Mouse (Mus musculus) colon, adult 2 months (tissue): ENCODE data around the gene Wdr83os. TPM values are rescaled to one million over a fixed set of nuclear protein-coding genes. Genes with fewer than 3 reads are reported as not detected.

Source experiments
- polyA plus RNA-seq: library from polyadenylated mRNA; depleted of rRNA; stranded (reverse); fragments of >200 nt; gene quantifications from 2 replicates; pipeline ENCODE4 v1.2.3, GENCODE M21; 2012; rRNA removed

Gene Wdr83os
- 87.0 and 110 TPM in 2 replicates for polyA plus RNA-seq

DNA sequence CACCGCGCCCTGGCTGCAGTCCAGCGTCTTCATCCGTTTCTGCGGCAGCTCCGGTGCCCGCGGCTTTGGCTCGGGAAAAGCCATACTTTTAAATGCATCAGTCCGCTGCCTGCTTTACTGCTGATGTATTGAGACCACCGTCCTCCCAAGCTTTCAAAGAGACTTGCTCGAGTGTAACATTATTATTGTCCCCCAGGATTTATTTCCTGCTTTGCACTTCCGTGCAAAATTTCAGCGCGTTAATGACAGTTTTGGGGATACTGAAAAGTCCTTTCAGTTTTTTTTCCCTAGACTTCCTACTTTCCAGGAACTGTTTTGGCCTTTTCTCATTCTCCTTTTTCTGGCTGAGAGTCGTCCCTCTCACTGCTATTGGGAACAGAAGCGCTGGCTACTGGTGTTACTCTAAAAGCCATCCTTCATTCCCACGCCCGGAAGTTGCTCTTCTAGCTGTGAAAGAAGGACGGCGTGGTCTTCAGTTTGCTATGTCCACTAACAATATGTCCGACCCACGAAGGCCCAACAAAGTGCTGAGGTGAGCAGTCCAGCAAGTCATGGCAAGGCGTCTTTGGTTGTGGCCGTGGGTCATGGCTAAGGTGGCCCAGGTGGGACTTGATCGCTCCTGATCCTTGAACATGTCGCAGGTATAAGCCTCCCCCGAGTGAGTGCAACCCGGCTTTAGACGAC, at the start of gene Wdr83os:
TSS of gene Wdr83os (plus strand) at position 209 of the 684 bp plus-strand sequence.

DNA sequence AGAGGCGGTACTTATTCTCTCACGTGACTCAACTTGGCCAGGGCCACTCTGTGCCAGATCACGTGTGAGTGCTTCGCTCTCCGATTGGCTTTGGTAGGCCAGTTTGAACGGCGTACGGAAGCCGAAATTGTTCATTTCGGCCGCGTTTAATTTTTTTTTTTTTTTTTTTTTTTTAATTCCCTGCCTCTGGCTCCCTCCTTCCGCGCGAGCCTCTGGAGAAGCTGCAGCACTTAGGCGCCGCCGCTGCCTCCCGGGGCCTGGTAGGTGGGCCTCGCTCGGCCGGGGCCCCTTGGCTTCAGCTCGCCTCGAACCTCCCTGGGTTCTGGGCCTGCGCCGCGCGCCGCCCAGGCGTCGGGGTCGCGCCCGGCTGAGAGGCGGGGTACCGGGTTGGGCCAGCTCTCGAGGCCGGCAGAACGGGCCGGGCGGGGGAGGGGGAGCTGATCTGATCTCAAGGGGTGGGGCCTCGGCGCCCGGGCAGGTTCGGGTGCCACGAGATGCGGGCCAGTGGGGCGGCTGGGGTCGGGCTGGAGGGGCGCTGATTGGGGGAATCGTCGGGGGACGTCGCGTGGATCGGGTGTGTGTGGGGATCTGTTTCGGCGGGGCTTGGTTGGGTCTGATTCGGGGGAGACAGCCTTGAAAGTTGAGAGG, 43.7 kb upstream of the Wdr83os start, which contains the start of gene Tnpo2:
TSS of gene Tnpo2 (plus strand) at position 198 of the 648 bp plus-strand sequence.

DNA sequence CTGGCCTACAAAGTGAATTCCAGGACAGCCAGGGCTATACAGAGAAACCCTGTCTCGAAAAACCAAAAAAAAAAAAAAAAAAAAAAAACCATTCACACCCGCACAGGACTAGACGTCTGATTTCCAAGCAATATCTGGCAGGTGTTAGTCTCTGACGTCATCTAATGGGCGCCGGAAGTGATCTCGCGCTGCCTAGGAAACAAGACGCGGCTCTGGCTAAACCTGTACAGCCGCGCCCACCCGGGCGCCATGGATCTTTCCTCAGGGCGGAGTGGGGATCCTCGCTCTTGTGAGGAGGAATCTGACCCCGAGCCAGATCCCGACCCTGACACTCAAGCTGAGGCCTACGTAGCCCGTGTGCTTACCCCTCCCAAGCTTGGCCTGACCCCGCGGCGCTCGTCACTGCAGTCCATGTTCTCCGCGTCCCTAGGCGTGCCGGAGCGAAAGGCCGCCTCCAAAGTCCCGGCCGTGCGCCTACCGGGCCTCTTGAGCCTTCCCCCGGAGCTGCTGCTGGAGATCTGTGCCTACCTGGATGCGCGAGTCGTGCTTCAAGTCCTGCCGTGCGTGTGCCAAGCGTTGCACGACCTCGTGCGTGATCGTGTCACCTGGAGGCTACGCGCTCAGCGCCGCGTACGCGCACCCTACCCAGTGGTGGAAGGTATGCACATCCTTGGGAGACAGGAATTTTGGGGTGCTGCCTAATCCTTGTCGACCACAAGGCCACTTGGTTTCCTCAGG, 20.5 kb upstream of the Wdr83os start, which contains the start of gene Fbxw9:
TSS of gene Fbxw9 (plus strand) at position 177 of the 738 bp plus-strand sequence.

DNA sequence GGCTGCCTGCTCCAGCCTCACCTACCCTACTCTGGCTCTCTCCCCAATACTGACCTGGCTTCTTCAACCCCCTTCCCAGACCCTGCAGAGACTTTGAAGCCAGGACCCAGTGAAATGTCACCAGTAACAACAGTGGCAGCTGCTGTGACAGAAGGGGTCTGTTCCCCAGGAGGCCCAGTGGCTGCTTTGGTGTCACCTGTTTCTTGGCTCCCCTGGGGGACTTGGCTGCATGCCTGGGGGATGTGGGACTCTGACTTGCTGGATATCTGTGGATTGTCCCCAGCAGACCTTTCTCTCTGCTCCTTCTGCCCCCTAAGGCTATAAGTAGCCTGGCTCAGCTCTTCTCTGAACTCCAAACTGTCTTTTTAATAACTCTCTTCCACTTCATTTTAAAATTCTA, 12.6 kb upstream of the Wdr83os start, which contains the start of gene Gm5741:
TSS of gene Gm5741 (minus strand) at position 1 of the 400 bp plus-strand sequence.

DNA sequence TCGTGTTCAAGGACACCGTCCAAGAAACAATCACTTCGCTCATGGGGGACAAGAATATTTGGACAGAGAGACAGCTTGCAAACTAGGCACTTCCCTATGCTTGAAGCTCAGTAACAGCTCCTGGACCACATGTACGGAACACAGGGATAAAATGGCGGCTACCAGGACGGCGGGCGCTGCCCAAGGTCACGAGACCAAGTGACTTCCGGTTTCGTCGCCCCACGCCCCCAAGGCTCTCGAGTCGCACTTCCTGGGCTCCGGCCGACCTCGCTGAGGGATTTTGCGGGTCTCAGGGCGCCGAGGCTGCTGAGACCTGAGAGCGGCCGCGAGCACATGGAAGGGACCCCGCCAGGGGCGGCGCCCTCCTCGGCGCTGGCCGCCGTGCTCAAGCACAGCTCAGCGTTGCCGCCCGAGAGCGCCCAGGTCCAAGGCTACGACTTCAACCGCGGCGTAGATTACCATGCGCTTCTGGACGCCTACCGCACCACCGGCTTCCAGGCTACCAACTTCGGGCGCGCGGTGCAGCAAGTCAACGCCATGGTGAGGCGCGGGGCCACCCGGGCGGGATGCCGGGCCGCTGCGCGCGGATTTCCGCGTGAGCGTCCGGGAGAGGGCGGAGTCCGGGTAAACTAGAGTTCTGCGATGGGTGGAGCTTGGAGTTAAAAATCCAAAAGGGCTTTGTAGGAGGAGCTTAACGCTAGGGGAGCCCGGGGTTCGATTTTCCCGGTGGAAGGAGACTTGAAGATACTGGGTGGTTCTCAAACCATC, 8.8 kb upstream of the Wdr83os start, which contains the start of gene Dhps:
TSS of gene Dhps (plus strand) at position 244 of the 768 bp plus-strand sequence.

DNA sequence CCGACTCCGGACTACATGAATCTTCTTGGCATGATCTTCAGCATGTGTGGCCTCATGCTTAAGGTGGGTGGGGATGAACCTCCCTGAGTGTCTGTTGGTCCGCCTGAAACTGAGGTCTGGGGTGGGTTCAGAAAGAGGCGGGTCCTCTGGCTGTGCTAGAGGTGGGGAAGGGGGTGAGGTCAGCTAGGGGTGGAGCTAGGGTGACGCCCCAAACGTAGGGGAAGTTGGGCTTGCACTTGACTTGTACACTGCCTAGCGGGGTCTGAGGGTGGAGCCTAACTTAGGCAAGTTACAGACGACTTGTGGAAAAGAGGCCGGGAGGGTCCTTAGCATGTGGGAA, 646 bp downstream of the Wdr83os start, which contains the start of gene Wdr83:
TSS of gene Wdr83 (minus strand) at position 91 of the 340 bp plus-strand sequence.

DNA sequence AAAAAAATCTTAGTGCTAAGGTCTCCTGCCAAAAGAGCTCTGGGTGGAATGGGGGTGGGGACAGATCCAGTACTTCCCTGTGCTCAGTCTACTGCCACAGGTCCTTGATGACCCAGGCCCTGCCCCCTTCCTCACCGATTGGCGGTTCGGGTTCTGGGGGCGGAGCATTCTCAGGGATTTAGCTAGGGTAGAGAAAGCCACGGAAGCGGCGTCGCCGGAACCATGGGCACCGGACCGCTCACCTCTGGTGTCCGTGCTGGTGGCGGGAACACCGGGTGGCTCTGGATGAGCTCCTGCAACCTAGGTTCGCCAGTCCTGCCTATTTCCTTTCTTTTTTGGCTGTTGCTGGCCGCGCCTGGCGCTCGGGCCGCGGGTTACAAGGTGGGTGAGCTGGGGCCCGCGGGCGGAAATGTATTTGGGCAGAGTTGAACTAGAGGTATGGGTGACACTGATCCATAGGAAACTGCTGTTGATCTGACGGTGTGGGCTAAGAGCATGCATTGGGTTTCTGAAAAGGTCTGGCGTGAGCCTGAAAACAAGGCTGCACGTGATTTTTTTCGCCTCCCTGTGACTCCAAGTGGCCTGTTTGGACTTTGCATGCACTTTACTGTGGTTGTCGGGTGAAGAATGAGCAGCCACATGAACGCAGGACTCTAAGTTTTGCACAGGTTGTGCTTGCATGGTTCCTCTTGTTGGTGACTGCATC, 2.7 kb downstream of the Wdr83os start, which contains the start of gene Man2b1:
TSS of gene Man2b1 (plus strand) at position 163 of the 706 bp plus-strand sequence.

DNA sequence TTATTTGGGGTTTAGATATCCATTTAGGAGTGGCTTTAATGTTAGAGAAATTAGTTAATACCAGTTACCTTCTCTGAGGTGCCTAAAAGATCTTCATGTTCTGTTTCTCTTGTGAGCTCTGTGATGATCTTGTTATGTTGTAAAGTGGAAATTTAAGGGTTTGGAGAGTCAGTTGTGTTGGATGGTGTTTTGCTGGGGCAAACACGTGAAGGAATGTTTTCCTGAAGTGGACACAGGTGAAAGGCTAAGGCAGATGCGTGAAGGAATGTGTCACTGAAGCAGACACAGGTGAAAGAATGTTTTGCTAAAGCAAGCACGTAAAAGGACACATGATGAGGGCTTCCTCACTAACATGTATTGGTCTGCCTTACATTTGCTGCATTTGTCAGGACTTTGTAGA, 42.5 kb downstream of the Wdr83os start, which contains the start of gene Zfp791:
TSS of gene Zfp791 (minus strand) at position 101 of the 400 bp plus-strand sequence.

Other genes with a start within 250 kb of the Wdr83os start
- 40.4 and 47.3 TPM in 2 replicates for gene Gadd45gip1, start 249.2 kb upstream of the Wdr83os start, polyA plus RNA-seq
- gene Rad23a, start 240.1 kb upstream of the Wdr83os start, polyA plus RNA-seq, result 58.2 and 66.6 TPM in 2 replicates
- gene Calr, start 233.8 kb upstream of the Wdr83os start, polyA plus RNA-seq, result 162 and 189 TPM in 2 replicates
- 35.1 TPM in 2 replicates for gene Farsa, start 223.8 kb upstream of the Wdr83os start, polyA plus RNA-seq
- gene Syce2, start 208.6 kb upstream of the Wdr83os start, polyA plus RNA-seq, result 1.3 and 1.9 TPM in 2 replicates
- gene Gcdh, start 186.8 kb upstream of the Wdr83os start, polyA plus RNA-seq, result 130 and 142 TPM in 2 replicates
- 0.23 and 0.28 TPM in 2 replicates for gene Klf1, start 178.8 kb upstream of the Wdr83os start, polyA plus RNA-seq
- 13.5 and 17.0 TPM in 2 replicates for gene Dnase2a, start 172.2 kb upstream of the Wdr83os start, polyA plus RNA-seq
- gene Mast1, start 143.4 kb upstream of the Wdr83os start, polyA plus RNA-seq, result 1.3 and 1.7 TPM in 2 replicates
- 0.21 and 0.81 TPM in 2 replicates for gene Rtbdn, start 133.7 kb upstream of the Wdr83os start, polyA plus RNA-seq
- not detected in 2 replicates for gene Gm49661, start 111.3 kb upstream of the Wdr83os start, polyA plus RNA-seq
- gene Prdx2, start 111.2 kb upstream of the Wdr83os start, polyA plus RNA-seq, result 119 and 140 TPM in 2 replicates
- 41.0 and 42.0 TPM in 2 replicates for gene Rnaseh2a, start 111.0 kb upstream of the Wdr83os start, polyA plus RNA-seq
- gene Junb, start 102.0 kb upstream of the Wdr83os start, polyA plus RNA-seq, result 231 and 249 TPM in 2 replicates
- gene Hook2, start 90.1 kb upstream of the Wdr83os start, polyA plus RNA-seq, result 43.2 and 50.0 TPM in 2 replicates
- 96.2 and 105 TPM in 2 replicates for gene Best2, start 66.2 kb upstream of the Wdr83os start, polyA plus RNA-seq
- gene Asna1, start 55.5 kb upstream of the Wdr83os start, polyA plus RNA-seq, result 110 TPM in 2 replicates
- 108 and 150 TPM in 2 replicates for gene Trir, start 53.9 kb upstream of the Wdr83os start, polyA plus RNA-seq
- 53.8 and 59.8 TPM in 2 replicates for gene Tnpo2, start 43.8 kb upstream of the Wdr83os start, polyA plus RNA-seq
- 59.9 and 71.0 TPM in 2 replicates for gene Fbxw9, start 20.7 kb upstream of the Wdr83os start, polyA plus RNA-seq
- 0.72 TPM in 1 of 2 replicates, not detected in the other for gene Gm5741, start 12.8 kb upstream of the Wdr83os start, polyA plus RNA-seq
- 53.6 and 68.0 TPM in 2 replicates for gene Dhps, start 9.0 kb upstream of the Wdr83os start, polyA plus RNA-seq
- gene Wdr83, start 566 bp downstream of the Wdr83os start, polyA plus RNA-seq, result 29.5 and 29.6 TPM in 2 replicates
- gene Man2b1, start 2.5 kb downstream of the Wdr83os start, polyA plus RNA-seq, result 70.9 and 73.4 TPM in 2 replicates
- 0.57 and 1.0 TPM in 2 replicates for gene Zfp791, start 42.4 kb downstream of the Wdr83os start, polyA plus RNA-seq
- gene Cks1brt, start 71.2 kb downstream of the Wdr83os start, polyA plus RNA-seq, result not detected in 2 replicates
- gene Olfr371, start 145.2 kb downstream of the Wdr83os start, polyA plus RNA-seq, result not detected in 2 replicates
- gene Orc6, start 218.9 kb downstream of the Wdr83os start, polyA plus RNA-seq, result 3.4 and 6.7 TPM in 2 replicates
- gene Vps35, start 219.1 kb downstream of the Wdr83os start, polyA plus RNA-seq, result 6.1 and 7.1 TPM in 2 replicates